Mouse (Mus musculus) kidney, embryonic 15.5 days (tissue): ENCODE results near the gene Mmp24. TPM values are rescaled to one million over a fixed set of nuclear protein-coding genes. Genes with fewer than 3 reads are reported as not detected.
"Not testable (repeated sequence)": the region's sequence is repeated elsewhere in the genome, so short reads cannot be mapped to it uniquely, and the experiment has no call there.

Experiments used
- ATAC-seq: fragments of 200-750 bp; cut with Nextera tagmentation; replicated peaks from 2 replicates; pipeline ENCODE4 v1.8.0; 2017; ENCODE audit warnings: moderate TSS enrichment; ENCODE audit not compliant: low FRiP score
- H3K27ac ChIP-seq: fragments of 300-500 bp; sonication (generic); 2 replicates; pipeline ENCODE4 v1.5.1; 2015; ENCODE audit warnings: mild to moderate bottlenecking, inconsistent platforms
- H3K27me3 ChIP-seq: fragments of 300-500 bp; sonication (generic); 2 replicates; pipeline ENCODE4 v1.6.1; 2015; ENCODE audit warnings: inconsistent platforms
- H3K36me3 ChIP-seq: fragments of 300-500 bp; sonication (generic); 2 replicates; pipeline ENCODE4 v1.6.1; 2015; ENCODE audit warnings: inconsistent platforms
- H3K4me1 ChIP-seq: fragments of 300-500 bp; sonication (generic); 2 replicates; pipeline ENCODE4 v1.6.1; 2015; ENCODE audit warnings: inconsistent platforms
- H3K4me2 ChIP-seq: fragments of 300-500 bp; sonication (generic); 2 replicates; pipeline ENCODE4 v1.6.1; 2015; ENCODE audit warnings: moderate library complexity, mild to moderate bottlenecking, inconsistent platforms
- H3K4me3 ChIP-seq: fragments of 300-500 bp; sonication (generic); replicated peaks from 2 replicates; pipeline ENCODE4 v1.5.1; 2015; ENCODE audit warnings: mild to moderate bottlenecking, inconsistent platforms
- H3K9ac ChIP-seq: fragments of 300-500 bp; sonication (generic); 2 replicates; pipeline ENCODE4 v1.6.1; 2015; ENCODE audit warnings: mild to moderate bottlenecking, inconsistent platforms
- H3K9me3 ChIP-seq: fragments of 300-500 bp; sonication (generic); replicated peaks from 2 replicates; pipeline ENCODE4 v1.6.1; 2016; ENCODE audit warnings: inconsistent platforms
- WGBS: fragments of 180-500 bp; shearing (Covaris S2); methylation state at CpG from one replicate; pipeline ENCODE4 v1.1.7; 2015; ENCODE audit warnings: mixed read lengths; 5-methylcytosine and 5-hydroxymethylcytosine counted together
- polyA plus RNA-seq: library from polyadenylated mRNA; unstranded; fragments of >200 nt; fragmentation: Nextera tagmentation; extraction: Ambion mirVana; gene quantifications from 2 replicates; pipeline ENCODE4 v1.2.1, GENCODE M21; 2015

The Mmp24 gene
- polyA plus RNA-seq, 1 experiment from 2014 or later = 0.16 TPM

DNA sequence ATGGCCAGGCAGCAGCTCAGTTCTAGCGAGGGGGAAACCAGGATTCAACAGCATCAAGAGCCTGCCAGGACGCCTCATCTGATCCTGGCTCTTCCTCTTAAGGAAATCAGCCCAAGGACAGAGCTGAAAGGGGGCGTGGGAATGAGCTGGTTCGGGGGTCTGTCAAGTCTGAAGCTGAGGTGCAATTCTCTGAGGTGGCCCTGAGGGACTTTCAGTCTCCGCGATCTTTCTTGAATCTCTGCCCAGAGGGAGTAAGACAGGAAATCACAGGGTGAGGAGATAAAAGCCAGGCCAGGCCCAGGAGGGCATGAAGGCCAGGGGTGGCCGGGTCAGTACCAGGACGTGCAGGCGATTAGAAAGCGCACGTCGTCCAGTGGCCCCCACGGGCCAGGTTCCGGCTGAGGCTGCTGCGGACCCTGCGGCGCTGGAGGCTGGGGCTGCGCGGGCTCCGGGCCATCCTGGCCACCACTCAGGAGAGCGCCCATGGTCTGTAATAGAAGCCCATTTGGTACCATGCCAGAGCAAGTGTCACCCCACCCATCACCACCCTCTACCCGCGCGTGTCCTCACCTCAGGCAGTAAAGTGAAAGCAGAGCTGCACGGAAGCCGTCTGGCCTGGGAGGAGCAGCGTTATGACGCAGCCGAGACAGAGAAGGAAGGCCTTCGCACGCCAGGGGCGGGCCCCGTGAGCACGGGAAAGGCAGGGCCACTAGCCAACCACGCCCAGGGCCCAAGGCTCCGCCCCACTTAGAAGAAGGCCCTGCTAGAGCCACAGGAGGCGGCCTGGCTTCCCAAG lies 43.7 kb downstream of the Mmp24 start:
- peak; percentile 96 for ATAC-seq
- H3K9me3 ChIP-seq = no peaks in the 10 kb centered on the region
- H3K4me2 ChIP-seq = peak overlapping the region; percentile 92
- no peaks in the 10 kb centered on the region for H3K27me3 ChIP-seq
- peaks cover 18% of the 10 kb centered on the region for H3K4me1 ChIP-seq
- peaks cover 45% of the 10 kb centered on the region for H3K36me3 ChIP-seq
- peak overlapping the region; percentile 73 for H3K9ac ChIP-seq
- 1% methylated on average over 37 of the region's 37 CpGs for WGBS
- H3K27ac ChIP-seq = peak overlapping the region; percentile 77
- peak overlapping the region; percentile 73 for H3K4me3 ChIP-seq

DNA sequence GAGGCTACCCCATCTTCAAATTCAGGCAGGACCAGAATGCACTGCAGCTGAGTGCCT lies 44.1 kb downstream of the Mmp24 start, which contains the start of gene BC029722:
TSS of gene BC029722 (minus strand) at position 35 of the 57 bp plus-strand sequence.
- no peak for ATAC-seq
- H3K9ac ChIP-seq = peak within 1 kb of the TSS; percentile 73
- peaks cover 49% of the 10 kb centered on the region for H3K36me3 ChIP-seq
- H3K4me1 ChIP-seq = peaks cover 18% of the 10 kb centered on the region
- no peaks in the 10 kb centered on the region for H3K9me3 ChIP-seq
- no peaks in the 10 kb centered on the region for H3K27me3 ChIP-seq
- peak within 1 kb of the TSS; percentile 92 for H3K4me2 ChIP-seq
- peak within 1 kb of the TSS; percentile 73 for H3K4me3 ChIP-seq
- peak within 1 kb of the TSS; percentile 77 for H3K27ac ChIP-seq

DNA sequence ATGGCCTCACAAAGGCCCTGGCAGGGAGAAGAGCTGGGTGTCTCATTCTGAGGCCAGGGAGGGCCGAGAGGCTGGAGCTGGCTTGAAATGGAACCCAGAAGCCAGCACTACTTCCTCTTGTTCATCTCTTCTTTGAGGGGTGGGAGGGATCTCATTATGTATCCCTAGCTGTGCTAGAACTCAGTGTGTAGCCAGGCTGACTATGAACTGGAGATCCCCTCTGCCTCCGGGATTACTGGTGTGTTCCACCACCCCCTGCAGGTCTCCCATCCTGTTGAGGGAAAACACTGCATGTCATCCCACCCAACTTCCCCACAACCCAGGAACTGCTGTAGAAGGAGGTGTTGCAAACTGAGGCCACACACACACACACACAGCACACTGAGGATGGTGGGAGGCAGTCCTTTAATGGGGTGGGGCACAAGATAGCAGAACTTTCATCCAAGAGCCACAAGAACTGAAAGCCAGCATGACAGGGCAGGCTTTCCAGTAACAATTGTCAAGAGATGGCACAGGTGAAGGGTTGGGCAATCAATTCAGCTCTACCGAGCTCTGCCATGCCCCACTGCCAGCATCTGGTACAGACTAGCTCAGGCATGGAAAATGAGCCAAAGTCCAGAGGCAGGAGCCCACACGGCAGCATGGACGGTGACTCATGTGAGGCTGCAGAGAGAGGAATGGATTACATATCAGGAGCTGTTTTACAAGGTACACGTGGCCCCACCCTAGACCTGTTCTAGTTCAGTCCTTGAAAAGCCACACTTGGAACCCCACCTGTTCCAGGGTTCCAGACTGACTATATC lies 44.5 kb downstream of the Mmp24 start:
- no peaks in the 10 kb centered on the region for H3K27me3 ChIP-seq
- H3K4me3 ChIP-seq = peak overlapping the region; percentile 73
- H3K4me1 ChIP-seq = peaks cover 18% of the 10 kb centered on the region
- peak overlapping the region; percentile 92 for H3K4me2 ChIP-seq
- H3K27ac ChIP-seq = peak overlapping the region; percentile 77
- no peaks in the 10 kb centered on the region for H3K9me3 ChIP-seq
- H3K9ac ChIP-seq = peak overlapping the region; percentile 73; the same call in 1 of the 2 replicates
- 58% methylated on average over 6 of the region's 6 CpGs for WGBS
- no peak; the same call in none of the 2 replicates for ATAC-seq
- peaks cover 49% of the 10 kb centered on the region for H3K36me3 ChIP-seq

DNA sequence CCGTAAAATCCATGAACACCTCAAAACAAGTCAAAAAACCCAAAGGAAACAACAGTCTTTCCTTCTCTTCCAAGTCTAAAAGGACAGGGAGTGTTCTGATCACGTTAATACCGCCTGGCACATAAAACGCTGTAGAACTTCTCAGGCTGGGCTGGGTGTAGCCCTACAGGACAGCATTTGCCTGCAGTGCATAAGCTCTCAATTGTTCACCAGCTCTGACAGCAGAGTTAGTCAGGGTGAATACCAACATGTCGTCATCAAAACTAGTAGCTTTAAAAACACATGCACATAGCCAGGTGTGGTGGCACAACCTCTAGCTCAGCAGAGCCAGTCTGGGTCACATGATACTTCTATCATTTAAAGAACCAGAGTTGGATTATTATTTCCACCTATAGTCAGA lies 45.6 kb downstream of the Mmp24 start:
- no peak overlapping the region for H3K9ac ChIP-seq
- 92% methylated on average over 5 of the region's 5 CpGs for WGBS
- peaks cover 49% of the 10 kb centered on the region for H3K36me3 ChIP-seq
- no peak overlapping the region for H3K27ac ChIP-seq
- no peaks in the 10 kb centered on the region for H3K9me3 ChIP-seq
- ATAC-seq = no peak
- no peak overlapping the region for H3K4me3 ChIP-seq
- H3K4me1 ChIP-seq = peaks cover 28% of the 10 kb centered on the region
- H3K4me2 ChIP-seq = no peak overlapping the region
- H3K27me3 ChIP-seq = no peaks in the 10 kb centered on the region

DNA sequence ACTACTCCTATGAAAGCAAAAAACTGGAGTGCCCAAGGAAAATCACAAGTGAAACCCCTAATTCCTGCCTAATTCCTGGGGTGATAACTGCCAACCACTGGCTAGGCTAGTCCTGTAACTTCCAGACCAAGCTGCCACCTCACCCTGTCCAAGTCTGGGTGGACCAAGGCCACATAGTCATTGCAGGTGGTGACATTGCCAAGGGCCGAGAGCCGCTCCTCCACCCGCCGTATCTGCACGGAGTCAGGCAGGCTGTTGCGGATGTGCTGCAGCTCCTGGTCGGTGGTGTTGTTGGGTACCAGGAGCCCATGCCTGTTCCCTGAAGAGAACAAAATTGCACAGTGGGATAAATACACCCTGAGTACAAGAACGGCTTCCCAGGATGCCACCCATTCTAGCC lies 48.6 kb downstream of the Mmp24 start:
- Histone ChIP-seq H3K4me1 (peaks cover 28% of the 10 kb centered on the region), H3K27ac (no peak overlapping the region), H3K9me3 (no peaks in the 10 kb centered on the region), H3K36me3 (peaks cover 49% of the 10 kb centered on the region), H3K9ac (no peak overlapping the region), H3K4me2 (no peak overlapping the region), H3K4me3 (no peak overlapping the region), H3K27me3 (no peaks in the 10 kb centered on the region)
- no peak for ATAC-seq
- 95% methylated on average over 8 of the region's 8 CpGs for WGBS

DNA sequence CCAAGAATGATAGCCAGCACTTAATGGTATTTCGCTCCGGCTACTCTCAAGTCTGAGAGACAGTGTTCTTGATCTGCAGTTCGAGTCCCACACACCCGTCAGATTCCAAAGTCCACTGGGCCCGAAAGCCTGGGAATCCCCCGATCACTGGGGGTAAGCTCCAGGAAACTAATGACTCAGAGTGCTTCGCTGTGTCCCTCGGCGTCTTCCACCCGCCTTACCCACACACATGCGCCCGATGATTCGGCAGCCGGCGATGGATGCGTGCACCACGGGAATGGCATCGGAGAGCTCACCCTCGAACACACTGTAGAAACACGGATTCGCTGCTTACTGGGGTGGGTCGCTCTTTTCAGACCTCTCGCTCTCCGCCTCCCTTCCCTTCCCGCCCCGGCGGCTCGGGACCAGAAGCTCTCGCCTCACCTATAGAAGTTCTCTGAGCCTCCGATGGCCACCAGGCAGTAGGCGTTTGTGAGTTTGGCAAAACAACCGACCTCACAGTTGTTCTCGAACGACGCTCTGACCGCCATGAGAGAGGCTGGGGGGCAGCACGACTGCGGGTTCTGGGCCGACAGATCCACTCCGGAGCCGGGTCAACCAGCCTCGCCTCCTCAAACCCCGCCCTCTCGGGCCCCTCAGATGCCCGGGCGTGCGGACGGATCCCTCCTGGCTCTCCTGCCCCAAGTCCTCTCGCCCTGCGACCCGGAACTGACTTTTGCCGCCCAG lies 50.9 kb downstream of the Mmp24 start:
- H3K4me1 ChIP-seq = peaks cover 19% of the 10 kb centered on the region
- ATAC-seq = peak; percentile 13; the same call in 1 of the 2 replicates
- peak overlapping the region; percentile 71 for H3K4me2 ChIP-seq
- H3K36me3 ChIP-seq = peaks cover 30% of the 10 kb centered on the region
- peak overlapping the region; percentile 82 for H3K4me3 ChIP-seq
- H3K9me3 ChIP-seq = no peaks in the 10 kb centered on the region
- H3K27ac ChIP-seq = peak overlapping the region; percentile 92
- H3K27me3 ChIP-seq = no peaks in the 10 kb centered on the region
- H3K9ac ChIP-seq = peak overlapping the region; percentile 76
- 1% methylated on average over 52 of the region's 52 CpGs for WGBS

DNA sequence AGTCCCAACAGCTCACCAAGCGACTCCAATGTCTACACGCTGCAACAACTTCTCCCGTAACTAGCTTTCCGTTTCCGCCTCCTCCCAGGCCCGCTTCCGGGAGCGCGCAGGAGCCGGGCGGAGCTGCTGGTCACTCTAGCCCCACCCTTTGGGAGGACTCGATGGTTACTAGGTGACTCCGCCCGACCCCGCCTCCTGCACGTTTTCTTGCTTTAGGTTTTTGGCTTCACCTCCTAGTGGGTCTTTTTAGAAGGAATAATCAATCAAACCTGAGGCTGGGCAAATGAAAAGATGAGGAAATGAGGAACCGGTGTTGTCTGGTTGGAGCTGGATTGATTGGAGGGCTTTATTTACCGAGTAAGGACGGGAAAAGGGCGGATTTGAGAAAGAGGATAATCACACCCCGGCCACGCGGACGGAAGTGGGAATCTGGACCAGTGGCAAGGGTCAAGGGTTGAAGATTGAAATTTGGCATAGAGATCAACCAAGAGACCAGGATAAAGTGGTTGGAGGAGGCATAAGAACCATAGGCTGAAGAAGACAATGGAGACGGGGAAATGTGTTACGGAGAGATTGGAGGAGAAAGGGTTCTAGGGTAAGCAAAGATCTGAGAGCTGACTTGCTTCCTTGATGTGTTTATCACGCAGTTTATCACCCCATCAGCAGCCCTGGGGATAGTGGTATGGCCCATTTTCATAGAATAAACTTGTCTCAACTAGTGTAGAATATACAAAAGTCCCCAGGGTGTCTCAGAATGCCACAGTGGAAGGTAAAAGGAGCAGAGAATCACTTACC lies 51.7 kb downstream of the Mmp24 start, which contains the start of gene Eif6:
TSS of gene Eif6 (minus strand) at position 296 of the 795 bp plus-strand sequence.
- Histone ChIP-seq H3K36me3 (peaks cover 23% of the 10 kb centered on the region), H3K9ac (peak within 1 kb of the TSS; percentile 76), H3K27me3 (no peaks in the 10 kb centered on the region), H3K27ac (peak within 1 kb of the TSS; percentile 92), H3K4me3 (peak within 1 kb of the TSS; percentile 82), H3K4me1 (peaks cover 19% of the 10 kb centered on the region), H3K9me3 (no peaks in the 10 kb centered on the region), H3K4me2 (peak within 1 kb of the TSS; percentile 71)
- WGBS = 2% methylated on average over 27 of the region's 27 CpGs
- ATAC-seq = peak; percentile 94

DNA sequence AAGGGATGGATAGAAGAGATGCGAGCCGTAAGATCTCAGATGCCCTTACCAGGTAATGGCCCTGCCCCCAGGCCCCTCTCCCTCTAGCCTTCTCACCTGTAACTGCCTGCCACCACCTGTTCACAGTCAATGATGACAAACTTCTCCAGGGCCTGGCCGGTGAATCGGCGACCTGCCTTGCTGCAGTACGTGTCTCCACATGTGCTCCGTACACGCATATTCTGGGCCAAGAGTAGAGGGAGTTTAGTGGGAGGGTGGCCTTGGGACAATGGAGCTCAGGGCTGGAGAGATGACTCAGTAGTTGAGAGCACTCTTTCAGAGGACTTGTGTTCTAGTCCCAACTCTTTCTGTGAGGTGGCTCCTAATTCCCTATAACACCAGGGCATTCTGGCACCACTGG lies 55.7 kb downstream of the Mmp24 start:
- WGBS = 89% methylated on average over 8 of the region's 8 CpGs
- Histone ChIP-seq H3K36me3 (no peaks in the 10 kb centered on the region), H3K4me3 (no peak overlapping the region), H3K27me3 (no peaks in the 10 kb centered on the region), H3K27ac (no peak overlapping the region), H3K9me3 (no peaks in the 10 kb centered on the region), H3K4me2 (no peak overlapping the region), H3K9ac (no peak overlapping the region), H3K4me1 (peaks cover 9% of the 10 kb centered on the region)
- ATAC-seq = no peak

DNA sequence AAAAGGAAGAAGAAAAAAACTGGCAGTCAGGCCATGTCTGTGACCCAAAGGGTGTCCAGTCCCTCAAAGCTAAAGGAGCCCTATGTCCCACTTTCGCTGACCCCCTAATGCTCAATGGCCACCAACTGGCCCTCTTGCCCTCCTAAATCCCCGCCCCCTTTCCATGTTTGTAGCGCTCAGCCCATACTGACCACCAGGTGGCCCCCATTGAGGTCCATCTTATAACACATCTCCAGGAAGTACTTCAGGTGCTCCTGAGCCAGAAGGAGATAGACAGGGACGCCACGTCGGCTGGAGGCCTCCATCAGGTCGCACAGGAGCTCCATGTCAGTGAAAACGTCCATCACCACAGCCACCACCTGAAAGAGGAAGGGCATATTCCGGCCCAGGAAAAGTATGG lies 56.2 kb downstream of the Mmp24 start:
- Histone ChIP-seq H3K9me3 (no peaks in the 10 kb centered on the region), H3K4me3 (no peak overlapping the region), H3K27ac (no peak overlapping the region), H3K4me1 (peaks cover 8% of the 10 kb centered on the region), H3K36me3 (no peaks in the 10 kb centered on the region), H3K9ac (no peak overlapping the region), H3K27me3 (no peaks in the 10 kb centered on the region), H3K4me2 (no peak overlapping the region)
- no peak for ATAC-seq
- 57% methylated on average over 9 of the region's 9 CpGs for WGBS

DNA sequence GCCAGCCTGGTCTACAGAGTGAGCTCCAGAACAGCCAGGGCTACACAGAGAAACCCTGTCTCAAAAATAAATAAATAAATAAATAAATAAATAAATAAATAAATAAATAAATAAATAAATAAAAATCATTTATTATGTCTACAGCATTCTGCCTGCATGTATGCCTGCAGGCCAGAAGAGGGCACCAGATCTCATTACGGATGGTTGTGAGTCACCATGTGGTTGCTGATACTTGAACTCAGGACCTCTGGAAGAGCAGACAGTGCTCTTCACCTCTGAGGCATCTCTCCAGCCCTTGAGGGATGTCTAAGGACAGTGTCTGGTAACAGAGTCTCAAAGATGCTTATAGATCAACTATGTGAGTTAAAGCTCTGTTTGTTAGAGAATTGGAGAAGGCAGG lies 56.9 kb downstream of the Mmp24 start:
- not testable (repeated sequence) for H3K4me1 ChIP-seq, ATAC-seq, H3K27ac ChIP-seq, H3K4me3 ChIP-seq, H3K9ac ChIP-seq, H3K4me2 ChIP-seq, H3K36me3 ChIP-seq, H3K27me3 ChIP-seq, H3K9me3 ChIP-seq
- WGBS = 71% methylated on average over 1 of the region's 1 CpGs

DNA sequence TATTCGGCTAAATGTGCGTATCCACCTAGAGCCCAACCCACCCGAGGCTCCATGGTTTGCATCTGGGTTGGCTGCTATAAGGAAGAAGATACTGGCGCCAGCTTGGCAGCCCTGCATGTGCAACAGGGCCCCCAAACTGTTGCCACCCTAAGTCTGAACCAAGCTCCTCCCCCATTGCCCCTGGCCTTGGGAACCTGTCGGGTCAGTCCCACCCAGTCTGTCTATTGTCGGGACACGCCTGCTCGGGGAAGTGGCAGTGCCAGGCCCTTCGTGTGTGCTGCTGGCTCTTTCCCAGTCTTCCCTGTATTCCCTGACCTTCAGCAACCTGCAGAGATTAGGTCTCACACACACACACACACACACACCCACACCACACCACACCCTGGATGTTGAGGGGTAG lies 59.6 kb downstream of the Mmp24 start, which contains the start of gene Fam83c:
TSS of gene Fam83c (minus strand) at position 123 of the 400 bp plus-strand sequence.
- Histone ChIP-seq H3K36me3 (no peaks in the 10 kb centered on the region), H3K27ac (no peak within 1 kb of the TSS), H3K27me3 (no peaks in the 10 kb centered on the region), H3K4me1 (no peaks in the 10 kb centered on the region), H3K4me2 (no peak within 1 kb of the TSS), H3K9me3 (no peaks in the 10 kb centered on the region), H3K9ac (no peak within 1 kb of the TSS), H3K4me3 (no peak within 1 kb of the TSS)
- no peak; the same call in 1 of the 2 replicates for ATAC-seq
- 74% methylated on average over 9 of the region's 9 CpGs for WGBS
